Mouse (Mus musculus) liver, postnatal 0 days (tissue): ENCODE results near the gene Invs. TPM values are rescaled to one million over a fixed set of nuclear protein-coding genes. Genes with fewer than 3 reads are reported as not detected.

Experiments used
- ATAC-seq: fragments of 200-750 bp; cut with Nextera tagmentation; 2 replicates; pipeline ENCODE4 v1.8.0; 2017; ENCODE audit warnings: mild to moderate bottlenecking, moderate library complexity
- DNase-seq: peaks from one replicate; pipeline ENCODE4 v3.0.0-alpha.2; 2016
- H3K27ac ChIP-seq: fragments of 300-500 bp; sonication (generic); 2 replicates; pipeline ENCODE4 v1.5.1; 2014; ENCODE audit warnings: antibody characterized with exemption, moderate library complexity, mild to moderate bottlenecking, low read depth
- H3K27me3 ChIP-seq: fragments of 300-500 bp; sonication (generic); 2 replicates; pipeline ENCODE4 v1.6.1; 2014; ENCODE audit warnings: low read length, control low read depth, mixed read lengths; ENCODE audit not compliant: insufficient read depth
- H3K36me3 ChIP-seq: fragments of 300-500 bp; sonication (generic); replicated peaks from 2 replicates; pipeline ENCODE4 v1.6.1; 2014; ENCODE audit warnings: mild to moderate bottlenecking, control low read depth, low read length, moderate library complexity, mixed read lengths; ENCODE audit not compliant: insufficient read depth
- H3K4me1 ChIP-seq: fragments of 300-500 bp; sonication (generic); 2 replicates; pipeline ENCODE4 v1.6.1; 2014; ENCODE audit warnings: antibody characterized with exemption, mild to moderate bottlenecking, control low read depth; ENCODE audit not compliant: insufficient read depth
- H3K4me2 ChIP-seq: fragments of 300-500 bp; sonication (generic); 2 replicates; pipeline ENCODE4 v1.6.1; 2014; ENCODE audit warnings: low read depth, mild to moderate bottlenecking, low read length, moderate library complexity, mixed read lengths
- H3K4me3 ChIP-seq: fragments of 300-500 bp; sonication (generic); 2 replicates; pipeline ENCODE4 v1.5.1; 2014; ENCODE audit warnings: low read depth, low read length
- H3K9ac ChIP-seq: fragments of 300-500 bp; sonication (generic); replicated peaks from 2 replicates; pipeline ENCODE4 v1.6.1; 2014; ENCODE audit warnings: mild to moderate bottlenecking, moderate library complexity
- H3K9me3 ChIP-seq: fragments of 300-500 bp; sonication (generic); 2 replicates; pipeline ENCODE4 v1.6.1; 2016; ENCODE audit warnings: mild to moderate bottlenecking, control low read depth, low read length, mixed read lengths
- CTCF ChIP-seq: sonication (generic); IDR thresholded peaks from 2 replicates; pipeline ENCODE4 v1.5.1; 2016; ENCODE audit warnings: antibody characterized with exemption, low read depth
- EP300 ChIP-seq: IDR thresholded peaks from 2 replicates; pipeline ENCODE4 v1.6.1; 2016; ENCODE audit warnings: antibody characterized with exemption, low read depth, mild to moderate bottlenecking
- WGBS: fragments of 180-500 bp; shearing (Covaris S2); extraction: QIAGEN DNeasy Blood & Tissue Kit; methylation state at CpG from one replicate; pipeline ENCODE4 v1.1.7; 2014; ENCODE audit not compliant: insufficient replicate concordance; 5-methylcytosine and 5-hydroxymethylcytosine counted together
- polyA plus RNA-seq: library from polyadenylated mRNA; unstranded; fragments of >200 nt; fragmentation: Nextera tagmentation; extraction: Ambion mirVana; gene quantifications from 2 replicates; pipeline ENCODE4 v1.2.1, GENCODE M21; 2015

The Invs gene
- polyA plus RNA-seq, 1 experiment from 2014 or later = 1.3 TPM

GRCm38 (mm10) chr4:48481287-48481686, 201.7 kb downstream of the Invs start:
- Histone ChIP-seq H3K27me3 (no peaks in the 10 kb centered on the region), H3K4me2 (no peak overlapping the region), H3K9ac (no peak overlapping the region), H3K36me3 (no peaks in the 10 kb centered on the region), H3K4me1 (no peaks in the 10 kb centered on the region), H3K9me3 (no peaks in the 10 kb centered on the region; the same call in 1 of the 2 replicates), H3K4me3 (no peak overlapping the region), H3K27ac (no peak overlapping the region)
- WGBS = 20% methylated on average over 2 of the region's 2 CpGs
- TF ChIP-seq CTCF = peak; percentile 60
- no peak for TF ChIP-seq EP300
- no peak for ATAC-seq
- DNase-seq = peak; percentile 26

Other genes with a start within 250 kb of the Invs start
- not detected in 2 replicates for gene Nr4a3, start 234.6 kb upstream of the Invs start, polyA plus RNA-seq
- gene Stx17, start 154.8 kb upstream of the Invs start, polyA plus RNA-seq = 11.2 and 13.0 TPM in 2 replicates
- gene Erp44, start 202 bp upstream of the Invs start, polyA plus RNA-seq = 66.0 and 69.3 TPM in 2 replicates
- 9.8 and 11.0 TPM in 2 replicates for gene Tex10, start 193.7 kb downstream of the Invs start, polyA plus RNA-seq